Mouse (Mus musculus): ENCODE measurements around the gene Tle2.

DNA sequence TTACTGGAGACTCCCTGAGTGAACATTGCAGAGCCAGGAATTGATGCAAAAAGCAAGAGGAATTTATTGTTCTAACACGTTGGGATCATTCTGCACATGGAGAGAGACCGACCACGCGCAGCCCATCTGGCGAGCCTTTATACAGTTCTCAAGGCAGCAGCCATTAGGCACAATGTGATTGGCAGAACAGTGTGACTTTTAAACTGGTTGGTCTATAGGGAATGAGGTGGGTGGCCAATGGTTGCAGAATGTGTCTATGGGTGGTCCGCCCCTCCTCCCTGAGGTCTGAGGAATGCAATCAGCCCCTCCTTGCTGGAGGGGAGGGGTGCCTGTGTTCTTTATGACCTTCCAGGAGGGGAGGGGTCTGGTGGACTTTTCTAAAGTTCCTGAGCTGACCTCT, 41.1 kb downstream of the Tle2 start:
- TF ChIP-seq POLR2AphosphoS5 (IDR thresholded peaks at IDR 0.05; ENCODE audit: insufficient replicate concordance, low read depth, low read length) (no peak), CTCF (IDR thresholded peaks at IDR 0.05; ENCODE audit: low read depth, low read length) (no peak)

All from G1E (cell line).